Mouse (Mus musculus) intestine, embryonic 14.5 days (tissue): ENCODE data around the gene Itfg2. TPM values are rescaled to one million over a fixed set of nuclear protein-coding genes. Genes with fewer than 3 reads are reported as not detected.

Source experiments
- ATAC-seq: fragments of 200-750 bp; cut with Nextera tagmentation; replicated peaks from 2 replicates; pipeline ENCODE4 v1.8.0; 2017; ENCODE audit warnings: low read depth, moderate number of reproducible peaks, moderate TSS enrichment, moderate library complexity; ENCODE audit not compliant: low FRiP score, low TSS enrichment
- DNase-seq: peaks from one replicate; pipeline ENCODE4 v3.0.0-alpha.2; 2018; ENCODE audit warnings: low spot score
- H3K27ac ChIP-seq: fragments of 300-500 bp; sonication (generic); 2 replicates; pipeline ENCODE4 v1.5.1; 2014; ENCODE audit warnings: low read depth, mild to moderate bottlenecking, control low read depth
- H3K27me3 ChIP-seq: fragments of 300-500 bp; sonication (generic); replicated peaks from 2 replicates; pipeline ENCODE4 v1.6.1; 2014; ENCODE audit warnings: low read length, control low read depth; ENCODE audit not compliant: control insufficient read depth, insufficient read depth
- H3K36me3 ChIP-seq: fragments of 300-500 bp; sonication (generic); 2 replicates; pipeline ENCODE4 v1.6.1; 2014; ENCODE audit warnings: low read length, control low read depth; ENCODE audit not compliant: control insufficient read depth, insufficient read depth
- H3K4me1 ChIP-seq: fragments of 300-500 bp; sonication (generic); replicated peaks from 2 replicates; pipeline ENCODE4 v1.6.1; 2014; ENCODE audit warnings: low read length, control low read depth, mixed read lengths; ENCODE audit not compliant: control insufficient read depth, insufficient read depth
- H3K4me2 ChIP-seq: fragments of 300-500 bp; sonication (generic); 2 replicates; pipeline ENCODE4 v1.6.1; 2014; ENCODE audit warnings: low read length
- H3K4me3 ChIP-seq: fragments of 300-500 bp; sonication (generic); 2 replicates; pipeline ENCODE4 v1.5.1; 2014; ENCODE audit warnings: low read depth, low read length, control low read depth, mixed read lengths
- H3K9ac ChIP-seq: fragments of 300-500 bp; sonication (generic); 2 replicates; pipeline ENCODE4 v1.6.1; 2014; ENCODE audit warnings: mild to moderate bottlenecking, low read length
- H3K9me3 ChIP-seq: fragments of 300-500 bp; sonication (generic); 2 replicates; pipeline ENCODE4 v1.6.1; 2016; ENCODE audit warnings: low read length, control low read depth; ENCODE audit not compliant: control insufficient read depth
- WGBS: fragments of 180-500 bp; shearing (Covaris S2); extraction: QIAGEN DNeasy Blood & Tissue Kit; methylation state at CpG from one replicate; pipeline ENCODE4 v1.1.7; 2014; 5-methylcytosine and 5-hydroxymethylcytosine counted together
- polyA plus RNA-seq: library from polyadenylated mRNA; unstranded; fragments of >200 nt; fragmentation: Nextera tagmentation; extraction: Ambion mirVana; gene quantifications from 2 replicates; pipeline ENCODE4 v1.2.1, GENCODE M21; 2014

Itfg2 gene
- polyA plus RNA-seq, 1 experiment from 2014 or later = 35.9 TPM

GRCm38 (mm10) chr6:128438317-128438870, 13.7 kb upstream of the Itfg2 start, which contains the start of gene Fkbp4:
Gene Fkbp4 (minus strand): TSS chr6:128438677.
- H3K36me3 ChIP-seq = peaks cover 31% of the 10 kb centered on the region
- peak; percentile 91 for DNase-seq
- WGBS = under 1% methylated on average over 65 of the region's 67 CpGs
- peaks cover 17% of the 10 kb centered on the region for H3K4me1 ChIP-seq
- no peaks in the 10 kb centered on the region for H3K9me3 ChIP-seq
- no peaks in the 10 kb centered on the region for H3K27me3 ChIP-seq
- peak within 1 kb of the TSS; percentile 98 for H3K4me3 ChIP-seq
- H3K9ac ChIP-seq = peak within 1 kb of the TSS; percentile 97
- H3K27ac ChIP-seq = peak within 1 kb of the TSS; percentile 93
- peak within 1 kb of the TSS; percentile 60 for H3K4me2 ChIP-seq
- peak; percentile 91 for ATAC-seq

GRCm38 (mm10) chr6:128437731-128438316, 13.1 kb upstream of the Itfg2 start:
- H3K27ac ChIP-seq = peak overlapping the region; percentile 93
- no peaks in the 10 kb centered on the region for H3K9me3 ChIP-seq
- H3K4me3 ChIP-seq = peak overlapping the region; percentile 98
- H3K27me3 ChIP-seq = no peaks in the 10 kb centered on the region
- peak; percentile 88 for DNase-seq
- ATAC-seq = peak; percentile 86
- H3K4me1 ChIP-seq = peaks cover 17% of the 10 kb centered on the region
- H3K4me2 ChIP-seq = peak overlapping the region; percentile 60
- H3K9ac ChIP-seq = peak overlapping the region; percentile 97
- peaks cover 36% of the 10 kb centered on the region for H3K36me3 ChIP-seq
- 0% methylated on average over 49 of the region's 52 CpGs for WGBS

- peak overlapping the region; percentile 97 for H3K9ac ChIP-seq
- H3K4me1 ChIP-seq = peaks cover 17% of the 10 kb centered on the region
- H3K36me3 ChIP-seq = peaks cover 42% of the 10 kb centered on the region
- DNase-seq (no peak), ATAC-seq (no peak)
- no peaks in the 10 kb centered on the region for H3K9me3 ChIP-seq
- H3K4me2 ChIP-seq = peak overlapping the region; percentile 60
- peak overlapping the region; percentile 93 for H3K27ac ChIP-seq
- peak overlapping the region; percentile 98 for H3K4me3 ChIP-seq
- 4% methylated on average over 10 of the region's 10 CpGs for WGBS
- no peaks in the 10 kb centered on the region for H3K27me3 ChIP-seq
Measured at GRCm38 (mm10) chr6:128437288-128437687, 12.6 kb upstream of the Itfg2 start.

DNA sequence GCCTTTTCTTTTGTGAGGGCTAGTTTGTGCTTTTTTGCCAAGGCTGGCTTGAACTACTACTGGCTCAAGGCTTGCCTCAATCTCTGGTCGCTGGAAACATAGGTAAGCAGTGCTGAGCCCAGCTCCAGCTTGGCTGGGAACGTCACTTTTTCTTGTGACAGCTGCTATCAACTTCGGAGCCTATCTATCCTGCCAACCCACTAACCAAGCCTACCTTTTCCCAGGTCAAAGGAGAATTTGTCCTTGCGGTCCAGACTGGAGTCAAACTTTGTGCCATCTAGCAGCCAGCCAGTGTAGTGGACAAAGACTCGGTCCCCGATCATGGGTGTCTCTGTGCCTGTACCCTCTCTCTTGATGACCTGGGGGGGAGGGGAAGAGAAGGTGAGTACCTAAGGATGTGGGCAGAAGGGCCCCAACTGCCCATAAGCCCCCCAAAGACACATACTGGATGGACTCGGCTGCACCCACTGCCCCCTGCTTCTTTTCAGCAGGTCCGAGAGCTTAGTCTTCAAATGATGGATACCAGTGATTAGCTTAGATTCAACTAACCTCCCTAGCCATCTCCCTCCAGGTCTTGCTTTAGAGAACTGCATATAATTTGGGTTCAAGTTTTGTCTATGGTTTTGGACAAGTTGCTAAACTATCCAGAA, 11.8 kb upstream of the Itfg2 start:
- Histone ChIP-seq H3K36me3 (peaks cover 50% of the 10 kb centered on the region), H3K27me3 (no peaks in the 10 kb centered on the region), H3K4me2 (peak overlapping the region; percentile 60), H3K4me3 (peak overlapping the region; percentile 98), H3K4me1 (peaks cover 17% of the 10 kb centered on the region), H3K9me3 (no peaks in the 10 kb centered on the region), H3K9ac (peak overlapping the region; percentile 97), H3K27ac (no peak overlapping the region)
- WGBS = 81% methylated on average over 8 of the region's 8 CpGs
- DNase-seq (no peak), ATAC-seq (no peak)

- no peak overlapping the region for H3K4me3 ChIP-seq
- DNase-seq (no peak), ATAC-seq (no peak)
- 87% methylated on average over 5 of the region's 5 CpGs for WGBS
- peaks cover 17% of the 10 kb centered on the region for H3K4me1 ChIP-seq
- no peak overlapping the region for H3K9ac ChIP-seq
- no peak overlapping the region for H3K4me2 ChIP-seq
- H3K27me3 ChIP-seq = no peaks in the 10 kb centered on the region
- H3K36me3 ChIP-seq = peaks cover 59% of the 10 kb centered on the region
- no peaks in the 10 kb centered on the region for H3K9me3 ChIP-seq
- H3K27ac ChIP-seq = no peak overlapping the region
Measured at GRCm38 (mm10) chr6:128435474-128435873, 10.7 kb upstream of the Itfg2 start.

GRCm38 (mm10) chr6:128433566-128433965, 8.8 kb upstream of the Itfg2 start:
- Histone ChIP-seq H3K4me3 (no peak overlapping the region), H3K9ac (no peak overlapping the region), H3K9me3 (no peaks in the 10 kb centered on the region), H3K36me3 (peaks cover 78% of the 10 kb centered on the region), H3K4me2 (no peak overlapping the region), H3K27ac (no peak overlapping the region), H3K4me1 (peaks cover 10% of the 10 kb centered on the region; the same call in 1 of the 2 replicates), H3K27me3 (no peaks in the 10 kb centered on the region)
- WGBS = 94% methylated on average over 13 of the region's 13 CpGs
- no peak for DNase-seq
- ATAC-seq = no peak

- no peak for ATAC-seq
- 94% methylated on average over 13 of the region's 13 CpGs for WGBS
- Histone ChIP-seq H3K9ac (no peak overlapping the region), H3K4me2 (no peak overlapping the region), H3K9me3 (no peaks in the 10 kb centered on the region), H3K27me3 (no peaks in the 10 kb centered on the region), H3K27ac (no peak overlapping the region), H3K36me3 (peaks cover 88% of the 10 kb centered on the region), H3K4me1 (peaks cover 10% of the 10 kb centered on the region; the same call in 1 of the 2 replicates), H3K4me3 (no peak overlapping the region)
- no peak for DNase-seq
Measured at GRCm38 (mm10) chr6:128432356-128432915, 7.7 kb upstream of the Itfg2 start.

GRCm38 (mm10) chr6:128429826-128430225, 5.1 kb upstream of the Itfg2 start:
- no peak overlapping the region for H3K4me2 ChIP-seq
- ATAC-seq = 0 out of 2 replicates have a peak, but pooled peaks have one; percentile 14
- no peaks in the 10 kb centered on the region for H3K9me3 ChIP-seq
- no peaks in the 10 kb centered on the region for H3K27me3 ChIP-seq
- no peak overlapping the region for H3K9ac ChIP-seq
- 87% methylated on average over 6 of the region's 6 CpGs for WGBS
- H3K36me3 ChIP-seq = peaks cover 71% of the 10 kb centered on the region
- no peak for DNase-seq
- H3K27ac ChIP-seq = no peak overlapping the region
- H3K4me3 ChIP-seq = no peak overlapping the region
- H3K4me1 ChIP-seq = 0 out of 2 replicates have a peak, but pooled peaks cover 3% of the 10 kb centered on the region
